Mouse (Mus musculus) layer of hippocampus, adult 11-12 months (tissue): Measurements from ENCODE around the gene Gm28360.
"Not testable (repeated sequence)": the region's sequence is repeated elsewhere in the genome, so short reads cannot be mapped to it uniquely, and the experiment has no call there.

Source experiments
- DNase-seq: peaks from one replicate; pipeline ENCODE4 v3.0.0; 2022; ENCODE audit warnings: low spot score

The Gm28360 gene

GRCm38 (mm10) chr1:117829781-117830180 lies at the start of gene Gm28360:
Gene Gm28360, plus strand, starts transcription at chr1:117830081.
- DNase-seq, result not testable (repeated sequence)

- not testable (repeated sequence) for DNase-seq
Observed at GRCm38 (mm10) chr1:117780833-117781232, 49.0 kb upstream of the Gm28360 start, which contains the start of gene B020011L13Rik. Gene B020011L13Rik, plus strand, starts transcription at chr1:117781133.

GRCm38 (mm10) chr1:117816271-117816670 lies 13.6 kb upstream of the Gm28360 start:
- not testable (repeated sequence) for DNase-seq

DNA sequence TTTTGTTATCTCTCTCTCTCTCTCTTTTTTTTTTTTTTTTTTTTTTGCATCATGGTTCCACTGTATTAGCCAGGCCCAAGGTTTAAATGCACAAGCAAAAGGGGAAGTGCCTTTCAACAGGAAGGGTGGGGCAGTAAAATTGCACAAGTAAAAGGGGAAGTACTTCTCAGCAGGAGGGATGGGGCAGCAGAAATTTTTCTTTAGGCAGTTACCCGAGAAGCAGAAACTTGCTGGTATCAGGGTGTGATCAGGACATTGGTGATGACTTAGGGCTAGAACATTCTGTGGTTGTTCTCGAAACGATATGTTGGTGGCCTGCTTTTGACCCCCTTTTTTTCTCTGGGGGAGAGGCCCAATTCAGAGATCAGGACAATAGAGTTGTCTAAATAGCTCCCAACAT lies 21.8 kb downstream of the Gm28360 start:
- DNase-seq, result not testable (repeated sequence)
